Mouse (Mus musculus): Measurements from ENCODE around the gene Dchs2.
"Not testable (repeated sequence)": the region's sequence is repeated elsewhere in the genome, so short reads cannot be mapped to it uniquely, and the experiment has no call there.

Dchs2 gene

DNA sequence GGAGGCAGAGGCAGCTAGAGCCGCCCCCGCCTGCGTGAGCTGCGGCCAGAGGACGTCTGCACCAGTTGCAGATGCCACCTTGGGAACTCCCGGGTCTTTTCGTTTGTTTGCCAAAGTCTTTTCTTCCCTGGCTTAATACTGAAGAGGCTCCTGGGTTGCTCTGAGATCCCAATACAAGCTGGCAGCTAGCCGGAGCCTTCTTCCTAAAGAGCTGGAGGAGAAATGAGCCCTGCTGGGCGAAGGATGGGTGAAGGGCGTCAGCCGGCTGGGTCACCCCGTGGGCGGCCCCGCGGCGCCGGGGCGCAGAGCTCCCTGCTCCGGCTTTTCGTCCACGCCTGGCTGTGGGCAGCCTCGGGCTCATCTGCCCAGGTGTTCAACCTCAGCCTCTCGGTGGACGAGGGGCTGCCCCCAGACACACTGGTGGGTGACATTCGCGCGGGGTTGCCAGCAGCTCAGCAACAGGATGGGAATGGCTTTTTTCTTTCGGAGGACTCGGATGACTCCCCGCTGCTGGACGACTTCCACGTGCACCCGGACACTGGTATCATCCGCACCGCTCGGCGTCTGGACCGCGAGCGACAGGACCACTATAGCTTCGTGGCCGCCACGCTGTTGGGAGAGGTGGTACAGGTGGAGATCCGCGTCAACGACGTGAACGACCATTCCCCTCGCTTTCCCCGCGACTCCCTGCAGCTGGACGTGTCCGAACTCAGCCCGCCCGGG, at the start of gene Dchs2:
Gene Dchs2, plus strand, starts transcription at position 223 of the 723 bp plus-strand sequence.
- peak; percentile 69 for DNase-seq (ENCODE audit: extremely low spot score, low spot score)

- DNase-seq (ENCODE audit: extremely low spot score, low spot score) = peak; percentile 74
Observed at GRCm38 (mm10) chr3:83080567-83081055, 47.1 kb upstream of the Dchs2 start.

DNA sequence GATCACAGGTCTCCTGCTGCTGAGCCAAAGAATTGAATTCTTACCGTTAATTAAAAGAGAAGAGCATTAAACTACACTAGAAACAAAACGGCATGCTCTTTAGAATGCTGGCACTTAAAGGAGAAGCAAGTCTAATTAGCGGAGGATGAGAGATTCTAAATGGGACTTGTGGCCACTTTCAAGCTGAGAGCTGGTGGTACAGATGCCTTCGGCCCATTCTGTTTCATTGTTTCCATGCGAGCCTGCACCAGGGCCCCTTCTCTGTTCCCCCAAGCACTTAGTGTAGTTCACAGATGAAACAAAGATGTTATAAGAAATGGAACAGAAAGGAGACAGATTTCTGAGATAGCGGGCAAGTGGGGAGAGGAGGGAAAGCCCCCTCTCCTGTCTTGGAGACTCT, 30.2 kb upstream of the Dchs2 start:
- DNase-seq (ENCODE audit: extremely low spot score, low spot score) = peak; percentile 19

- DNase-seq (ENCODE audit: extremely low spot score, low spot score) = peak; percentile 55
Observed at GRCm38 (mm10) chr3:83098546-83099034, 29.2 kb upstream of the Dchs2 start.

DNA sequence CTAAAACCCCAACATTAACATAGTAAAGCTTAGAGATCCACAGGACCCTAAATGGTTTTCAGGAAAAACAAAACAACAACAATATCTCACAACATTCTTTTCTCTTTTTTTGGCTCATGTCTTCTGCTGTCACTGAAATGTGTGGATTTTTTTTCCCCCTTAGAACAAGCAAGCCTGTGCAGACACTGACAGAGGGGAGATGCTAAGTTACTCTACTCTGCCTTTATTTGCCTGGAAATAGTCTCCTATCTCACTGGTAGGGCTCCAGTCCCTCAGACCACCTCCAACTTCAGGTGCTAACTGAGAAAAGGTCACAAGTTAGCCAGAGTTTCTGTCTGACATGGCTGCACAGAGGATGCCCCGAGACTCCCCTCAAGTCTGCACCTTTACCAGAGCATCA, 28.6 kb upstream of the Dchs2 start:
- no peak for DNase-seq (ENCODE audit: extremely low spot score, low spot score)

GRCm38 (mm10) chr3:83099651-83100050, 28.1 kb upstream of the Dchs2 start:
- DNase-seq (ENCODE audit: extremely low spot score, low spot score) = no peak

GRCm38 (mm10) chr3:83102286-83102685, 25.5 kb upstream of the Dchs2 start:
- DNase-seq (ENCODE audit: extremely low spot score, low spot score) = no peak

GRCm38 (mm10) chr3:83110163-83110562, 17.6 kb upstream of the Dchs2 start:
- DNase-seq (ENCODE audit: extremely low spot score, low spot score) = peak; percentile 15

GRCm38 (mm10) chr3:83111485-83112261, 16.1 kb upstream of the Dchs2 start:
- no peak for DNase-seq (ENCODE audit: extremely low spot score, low spot score)

DNA sequence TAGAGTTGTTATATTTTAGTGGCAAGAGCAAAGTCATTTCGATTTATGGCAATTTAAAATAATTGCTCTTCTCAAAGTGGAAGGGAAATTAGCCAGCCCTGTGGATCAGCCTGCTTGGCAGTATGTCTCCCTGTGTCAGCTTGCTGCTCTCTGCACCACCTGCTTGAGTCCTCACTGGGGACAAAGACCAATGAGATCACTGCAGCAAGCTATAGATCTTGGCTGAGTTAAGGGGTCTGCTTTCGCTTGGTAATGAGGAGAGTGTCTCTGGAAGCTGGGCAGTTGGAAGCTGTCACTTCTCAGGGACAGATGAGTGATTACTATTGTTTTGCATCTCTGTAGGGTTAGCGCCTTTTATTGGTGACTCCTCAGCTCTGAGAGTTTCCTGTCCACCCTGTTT, 14.9 kb upstream of the Dchs2 start:
- DNase-seq (ENCODE audit: extremely low spot score, low spot score) = peak; percentile 34

DNA sequence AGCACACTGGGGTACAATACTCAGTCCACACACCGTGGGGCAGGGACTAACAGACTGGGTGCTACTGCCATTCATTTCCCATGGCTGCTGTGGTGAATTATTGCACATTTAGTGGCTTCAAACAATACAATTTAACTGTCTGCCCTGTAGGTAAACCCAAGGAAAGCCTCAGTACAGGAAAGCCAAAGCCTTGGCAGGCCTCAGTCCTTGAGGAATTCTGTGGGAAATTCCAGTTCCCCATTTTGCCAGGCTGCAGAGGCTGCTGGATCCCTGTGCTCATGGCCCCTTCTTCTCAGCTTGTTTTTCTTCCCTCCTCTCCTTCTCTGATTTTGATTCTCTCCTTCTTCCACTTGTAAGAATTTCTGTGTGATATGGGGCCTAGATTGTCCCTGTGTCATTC, 12.8 kb upstream of the Dchs2 start:
- DNase-seq (ENCODE audit: extremely low spot score, low spot score) = no peak

DNA sequence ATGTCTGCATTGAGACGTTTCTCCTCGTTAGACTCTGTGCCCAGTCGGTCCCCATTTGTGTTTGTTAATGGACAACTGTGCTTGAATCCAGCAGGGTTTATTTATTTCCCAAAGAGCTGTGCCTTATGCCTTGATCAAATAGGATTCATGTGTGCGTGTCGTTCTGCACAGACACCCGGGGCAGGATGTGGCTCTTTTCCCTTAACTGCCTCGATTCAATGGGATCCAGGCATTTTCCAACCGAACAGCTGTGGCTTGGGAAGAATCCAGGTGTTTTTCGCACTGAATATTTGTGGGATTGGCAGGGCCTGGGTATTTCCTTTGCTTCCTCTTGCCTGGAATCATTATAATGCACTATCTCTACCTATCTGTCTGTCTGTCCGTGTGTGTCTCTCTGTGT, 10.2 kb upstream of the Dchs2 start:
- no peak for DNase-seq (ENCODE audit: extremely low spot score, low spot score)

DNA sequence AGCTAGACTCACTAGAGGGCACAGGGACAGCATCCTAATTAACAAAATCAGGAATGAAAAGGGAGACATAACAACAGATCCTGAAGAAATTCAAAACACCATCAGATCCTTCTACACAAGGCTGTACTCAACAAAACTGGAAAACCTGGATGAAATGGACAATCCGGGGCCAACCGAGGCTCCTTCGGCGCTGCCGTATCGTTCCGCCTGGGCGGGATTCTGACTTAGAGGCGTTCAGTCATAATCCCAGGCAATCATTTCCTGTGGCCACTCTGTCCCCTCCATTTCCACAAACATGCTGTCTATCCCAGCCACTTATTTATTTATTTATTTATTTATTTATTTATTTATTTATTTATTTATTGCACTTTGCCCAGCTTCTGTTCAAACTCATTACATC, 3.8 kb upstream of the Dchs2 start:
- not testable (repeated sequence) for DNase-seq (ENCODE audit: extremely low spot score, low spot score)

- DNase-seq (ENCODE audit: extremely low spot score, low spot score) = no peak
Observed at GRCm38 (mm10) chr3:83127088-83127725, 541 bp upstream of the Dchs2 start.

- peak; percentile 64 for DNase-seq (ENCODE audit: extremely low spot score, low spot score)
Observed at GRCm38 (mm10) chr3:83128449-83128922, 738 bp downstream of the Dchs2 start.

DNA sequence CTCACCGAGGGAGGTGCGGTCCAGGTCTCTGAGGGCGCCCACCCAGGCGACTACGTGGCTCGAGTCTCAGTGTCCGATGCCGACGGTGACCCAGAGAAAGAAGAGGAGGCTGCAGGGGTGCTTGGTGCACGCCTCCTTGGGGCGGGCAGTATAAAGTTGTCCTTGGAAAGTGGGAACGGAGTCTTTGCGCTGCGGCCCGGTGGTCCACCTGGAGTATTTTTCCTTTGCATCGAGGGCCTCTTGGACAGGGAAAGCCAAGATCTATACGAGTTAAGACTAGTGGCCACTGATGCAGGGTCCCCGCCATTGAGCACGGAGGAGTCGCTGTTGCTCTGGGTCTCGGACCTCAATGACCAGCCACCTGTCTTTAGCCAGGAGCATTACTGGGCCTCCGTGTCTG, 1.4 kb downstream of the Dchs2 start:
- no peak for DNase-seq (ENCODE audit: extremely low spot score, low spot score)

DNA sequence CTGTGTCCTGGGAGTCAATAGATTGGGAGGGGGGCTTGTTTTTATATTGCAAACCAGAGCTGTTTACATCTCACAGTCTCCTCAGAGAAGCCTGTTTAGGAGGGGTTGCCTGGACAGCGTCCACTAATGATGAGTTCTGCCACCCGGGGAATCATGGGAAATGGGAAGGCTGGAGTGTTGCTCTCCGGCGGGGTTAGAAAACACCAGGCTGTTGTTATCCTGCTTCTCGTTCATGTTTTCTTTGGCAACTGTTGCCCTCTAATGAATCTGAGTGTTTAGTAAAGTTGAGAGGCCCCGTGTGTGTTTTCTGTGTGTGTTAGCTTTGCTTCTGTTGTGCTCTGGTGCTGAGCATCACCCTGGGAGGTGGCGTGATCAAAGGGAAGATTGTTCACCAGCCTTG, 8.7 kb downstream of the Dchs2 start:
- DNase-seq (ENCODE audit: extremely low spot score, low spot score) = no peak

GRCm38 (mm10) chr3:83138820-83139219, 11.1 kb downstream of the Dchs2 start:
- no peak for DNase-seq (ENCODE audit: extremely low spot score, low spot score)

- DNase-seq (ENCODE audit: extremely low spot score, low spot score) = no peak
Observed at GRCm38 (mm10) chr3:83145610-83146009, 17.9 kb downstream of the Dchs2 start.

DNA sequence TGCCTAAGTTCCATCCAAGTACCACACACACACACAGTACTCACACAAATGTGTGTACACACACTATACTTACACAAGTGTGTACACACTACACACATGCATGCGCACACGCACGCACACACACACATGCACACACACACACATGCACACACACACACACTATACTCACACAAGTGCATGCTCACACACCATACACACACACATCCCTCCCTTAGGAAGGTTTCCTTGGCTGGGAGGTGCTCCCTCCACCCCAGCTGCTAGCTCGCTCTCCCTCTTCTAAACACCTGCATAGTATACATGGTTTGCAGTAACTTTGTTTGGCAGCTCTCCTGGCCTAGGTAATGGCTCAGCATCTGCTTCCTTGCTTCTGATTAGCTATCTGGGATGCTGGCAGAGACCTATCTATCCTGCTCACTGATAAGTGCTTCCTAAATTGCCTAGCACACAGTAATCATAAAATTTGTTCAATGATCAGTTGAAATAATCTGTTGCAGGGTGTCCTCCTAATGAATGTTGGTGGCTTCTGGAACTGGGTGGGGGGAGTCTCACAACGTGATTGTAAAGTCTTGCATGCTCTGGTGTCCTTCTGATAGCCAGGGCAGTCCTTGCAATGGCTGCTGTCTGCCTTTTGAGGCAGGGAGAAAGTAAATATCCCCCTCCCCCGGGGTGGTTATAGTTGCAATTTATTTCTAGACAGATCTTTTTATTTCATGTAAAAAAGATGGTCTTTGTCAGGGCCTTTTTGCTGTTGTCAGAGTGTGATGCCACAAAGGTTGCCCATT, 19.7 kb downstream of the Dchs2 start:
- no peak for DNase-seq (ENCODE audit: extremely low spot score, low spot score)

DNA sequence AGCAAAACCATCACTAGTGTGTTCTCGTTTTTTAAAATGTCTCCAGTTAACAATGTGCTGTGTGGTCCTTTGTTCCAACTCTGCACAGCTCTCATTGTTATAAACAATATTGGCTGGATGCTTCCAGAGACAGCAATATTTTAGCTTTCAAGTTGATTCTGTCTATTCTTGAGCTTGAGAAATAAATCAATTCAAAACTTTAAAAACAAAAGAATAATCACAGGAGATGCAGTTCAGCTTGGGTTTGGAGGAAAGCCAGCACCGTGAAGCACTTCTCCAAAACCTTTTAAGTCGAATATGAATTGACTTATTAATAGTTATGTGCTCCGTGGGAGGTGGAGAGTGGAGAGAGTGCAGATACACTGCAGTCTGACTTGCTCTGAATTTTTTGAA, 20.3 kb downstream of the Dchs2 start:
- DNase-seq (ENCODE audit: extremely low spot score, low spot score) = no peak
